Mouse (Mus musculus) spleen, adult 2 months (tissue): Measurements from ENCODE around the gene Afg1l.

Source experiments
- CTCF ChIP-seq: fragments of 200-500 bp; IDR thresholded peaks from 2 replicates; pipeline ENCODE4 v1.5.1; 2011; ENCODE audit warnings: mild to moderate bottlenecking, inconsistent platforms; ENCODE audit not compliant: insufficient read depth, insufficient read length, insufficient replicate concordance; ENCODE audit errors: extremely low read depth
- POLR2A ChIP-seq: fragments of 200-500 bp; IDR thresholded peaks from 2 replicates; pipeline ENCODE4 v1.6.1; 2011; ENCODE audit warnings: low read depth, low read length, inconsistent platforms

- TF ChIP-seq CTCF (peak; percentile 56; the same call in 1 of the 2 replicates), POLR2A (no peak)
Measured at GRCm38 (mm10) chr10:42295028-42295427, 183.3 kb downstream of the Afg1l start.
